Mouse (Mus musculus): ENCODE data around the gene Npm1.

Gene Npm1

DNA sequence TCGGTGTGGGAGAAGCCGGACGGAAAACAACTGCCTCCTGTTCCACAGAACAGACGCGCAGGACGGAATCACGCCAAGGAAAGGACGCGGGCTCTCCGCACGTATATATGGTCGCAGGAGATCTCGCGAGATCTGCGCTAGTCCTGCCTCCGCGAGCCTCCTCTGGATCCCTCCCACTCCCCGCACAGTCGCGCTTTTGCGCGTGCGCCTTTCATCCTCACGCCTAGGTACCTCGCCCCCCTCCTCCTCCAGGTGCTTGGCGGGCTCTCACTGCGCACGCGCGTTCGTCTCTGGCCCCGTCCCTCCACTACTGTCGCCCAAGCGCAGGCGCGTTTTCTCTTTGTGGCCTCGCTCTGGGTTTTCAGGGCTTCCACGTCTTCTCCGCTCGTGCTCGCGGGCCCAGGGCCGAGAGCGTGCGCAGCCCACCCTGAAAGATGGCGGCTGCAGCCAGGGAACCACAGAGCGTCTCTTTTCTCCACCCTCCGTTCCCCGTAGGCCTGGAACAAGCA, at the start of gene Npm1:
Gene Npm1, minus strand, starts transcription at position 209 of the 509 bp plus-strand sequence.
- peak; percentile 99 for DNase-seq (ENCODE audit: low spot score)

GRCm38 (mm10) chr11:33207411-33207810, 44.4 kb upstream of the Npm1 start:
- DNase-seq (ENCODE audit: low spot score), result no peak

GRCm38 (mm10) chr11:33204966-33205365, 42.0 kb upstream of the Npm1 start:
- DNase-seq (ENCODE audit: low spot score), result no peak

- DNase-seq (ENCODE audit: low spot score), result no peak
Measured at GRCm38 (mm10) chr11:33204329-33204705, 41.3 kb upstream of the Npm1 start.

DNA sequence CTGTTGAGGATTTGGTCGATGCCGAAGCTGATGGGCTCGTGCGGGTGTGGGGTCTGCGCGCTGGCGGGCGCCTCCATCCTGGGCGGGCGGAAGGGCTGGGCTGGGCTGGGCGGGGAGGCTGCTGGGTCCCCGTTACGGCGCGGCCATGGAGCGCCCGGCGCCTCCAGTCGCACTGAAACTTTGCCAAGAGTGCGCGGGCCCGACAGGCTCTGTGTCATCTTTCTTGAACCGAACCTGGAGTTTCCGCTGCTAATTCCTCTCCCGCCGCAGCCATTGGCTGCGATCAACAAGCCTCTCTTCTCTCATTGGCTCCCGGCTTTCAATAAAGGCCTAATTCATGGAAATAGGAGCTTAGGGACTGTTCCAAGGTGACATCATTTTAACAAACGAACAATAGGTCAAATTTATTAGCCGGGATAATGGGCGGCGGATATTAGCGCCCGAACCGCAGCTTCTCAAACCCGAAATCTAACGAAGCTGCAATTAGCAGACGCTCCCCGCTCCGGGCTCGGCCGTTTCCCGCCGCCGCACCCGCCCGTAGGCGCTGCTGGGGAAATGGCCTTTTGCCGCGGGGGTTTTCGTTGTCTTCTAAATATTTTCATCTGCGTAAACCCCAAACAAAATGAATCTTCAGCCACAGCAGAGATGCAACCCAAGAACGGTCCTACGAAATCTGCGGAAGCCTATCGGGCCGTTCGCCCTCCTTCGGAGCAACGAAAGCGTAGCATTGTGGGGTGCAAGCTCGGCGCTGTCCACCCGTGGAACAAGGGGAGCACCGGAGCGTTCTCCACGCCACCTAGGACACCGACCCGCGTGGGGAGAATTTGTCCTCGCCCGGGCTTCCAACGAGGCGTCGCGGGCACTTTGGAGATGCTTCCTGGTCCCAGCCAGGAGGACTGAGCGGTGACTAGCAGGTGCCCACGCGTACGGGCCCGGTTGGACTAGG, 40.6 kb upstream of the Npm1 start, which contains the start of gene Tlx3:
Gene Tlx3, minus strand, starts transcription at position 207 of the 946 bp plus-strand sequence.
- peak; percentile 29 for DNase-seq (ENCODE audit: low spot score)

DNA sequence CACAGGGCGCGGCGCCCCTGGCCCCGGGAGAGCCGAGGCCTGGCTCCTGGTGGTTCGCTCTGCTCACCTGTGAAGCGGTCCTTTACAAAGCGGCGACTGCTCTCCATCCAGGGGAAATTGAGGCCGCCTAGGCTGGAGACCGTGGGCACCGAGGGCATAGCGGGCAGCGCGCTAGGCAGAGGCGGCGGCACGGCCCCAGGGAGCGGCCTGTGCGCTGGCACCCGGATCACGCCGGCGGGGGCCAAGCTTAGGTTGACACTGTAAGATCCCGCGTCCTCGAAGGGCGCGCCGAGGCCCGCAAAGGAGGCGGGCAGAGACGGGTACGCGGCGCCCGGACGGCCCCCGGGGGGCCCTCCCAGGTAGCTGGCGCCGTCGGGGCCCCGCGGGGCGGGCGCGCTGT, 40.0 kb upstream of the Npm1 start:
- no peak for DNase-seq (ENCODE audit: low spot score)

GRCm38 (mm10) chr11:33202296-33202695, 39.3 kb upstream of the Npm1 start:
- DNase-seq (ENCODE audit: low spot score), result no peak

DNA sequence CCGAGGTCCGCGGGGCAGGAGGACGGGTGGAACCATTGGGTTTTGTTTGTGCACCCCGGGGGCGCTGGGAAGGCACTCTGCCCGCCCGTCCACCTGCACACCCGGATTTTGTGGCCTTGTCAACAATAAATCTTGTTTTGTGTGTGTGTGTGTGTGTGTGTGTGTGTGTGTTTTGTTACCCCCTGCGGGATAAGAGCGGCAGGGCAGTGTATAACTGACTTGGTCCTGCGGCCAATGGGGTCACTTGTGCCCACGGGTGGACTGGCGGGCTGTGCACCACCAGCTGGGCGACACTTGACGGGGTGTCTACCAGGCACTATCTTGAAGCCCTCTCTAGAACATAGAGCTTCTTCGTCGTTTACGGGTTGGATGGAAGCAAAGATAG, 38.6 kb upstream of the Npm1 start:
- DNase-seq (ENCODE audit: low spot score), result no peak

- peak; percentile 32 for DNase-seq (ENCODE audit: low spot score)
Measured at GRCm38 (mm10) chr11:33200764-33201625, 38.0 kb upstream of the Npm1 start.

DNA sequence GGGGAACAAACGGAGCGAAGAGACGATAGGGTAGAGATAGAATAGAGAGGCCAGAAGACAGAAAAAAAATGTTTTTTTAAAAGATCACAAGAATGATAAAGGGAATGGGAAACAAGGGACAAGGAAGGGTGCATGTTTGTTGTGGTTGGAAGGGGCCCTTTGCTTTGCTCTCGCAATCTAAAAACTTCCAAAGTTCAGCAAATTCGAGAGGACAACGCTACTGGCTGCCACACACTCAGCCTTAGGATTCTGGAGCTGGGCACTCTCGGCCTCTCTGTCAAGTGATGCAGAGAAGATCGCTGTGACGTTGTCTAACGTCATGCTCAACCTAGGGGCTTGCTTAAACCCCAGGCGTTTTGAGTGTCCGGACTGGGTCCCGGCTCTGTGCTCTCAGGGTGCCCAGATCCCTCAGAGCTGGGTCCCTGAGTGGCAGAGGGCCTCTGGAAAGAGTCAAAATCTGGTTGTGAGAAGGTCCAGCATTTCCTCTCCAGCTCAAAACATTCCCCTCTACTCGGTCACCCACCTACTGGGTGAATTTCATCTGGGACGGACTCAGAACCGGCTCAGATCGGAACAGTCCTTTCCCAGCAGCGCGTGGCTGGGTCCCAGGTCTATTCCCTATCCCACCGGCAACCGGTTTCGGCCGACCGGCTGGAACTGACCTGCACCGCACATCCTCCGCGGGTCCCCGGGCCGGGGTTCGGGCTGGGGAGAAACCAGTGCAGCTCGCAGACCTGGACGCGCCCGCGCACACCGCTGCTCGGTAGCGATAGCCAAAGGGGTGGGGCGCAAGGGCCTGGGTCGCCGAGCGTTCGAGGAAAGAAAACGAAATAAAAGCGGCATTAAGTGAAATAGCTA, 37.1 kb upstream of the Npm1 start:
- DNase-seq (ENCODE audit: low spot score), result peak; percentile 32

DNA sequence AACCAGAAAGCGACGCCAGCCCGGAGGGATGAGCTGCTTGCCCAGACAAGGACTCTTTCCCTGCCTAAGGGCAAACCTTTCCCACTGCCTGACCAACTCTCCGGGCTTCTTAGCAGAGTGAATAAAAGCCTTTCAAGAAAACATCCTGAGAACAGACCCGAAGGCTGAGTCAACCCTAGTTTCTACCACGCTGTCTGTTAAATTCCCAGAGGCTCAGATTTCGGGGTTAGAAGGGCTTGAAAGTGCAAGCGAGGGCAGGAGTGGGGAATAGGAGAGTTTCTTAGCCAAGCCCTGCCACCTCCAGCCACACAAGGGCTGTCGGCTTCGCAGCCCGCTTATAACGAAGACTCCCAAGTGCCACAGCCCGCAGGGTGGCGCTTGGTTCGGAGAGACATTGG, 36.1 kb upstream of the Npm1 start:
- DNase-seq (ENCODE audit: low spot score), result no peak

GRCm38 (mm10) chr11:33198351-33199116, 35.5 kb upstream of the Npm1 start:
- DNase-seq (ENCODE audit: low spot score), result no peak

- DNase-seq (ENCODE audit: low spot score), result no peak
Measured at GRCm38 (mm10) chr11:33197673-33198072, 34.7 kb upstream of the Npm1 start.

- no peak for DNase-seq (ENCODE audit: low spot score)
Measured at GRCm38 (mm10) chr11:33197133-33197514, 34.1 kb upstream of the Npm1 start.

DNA sequence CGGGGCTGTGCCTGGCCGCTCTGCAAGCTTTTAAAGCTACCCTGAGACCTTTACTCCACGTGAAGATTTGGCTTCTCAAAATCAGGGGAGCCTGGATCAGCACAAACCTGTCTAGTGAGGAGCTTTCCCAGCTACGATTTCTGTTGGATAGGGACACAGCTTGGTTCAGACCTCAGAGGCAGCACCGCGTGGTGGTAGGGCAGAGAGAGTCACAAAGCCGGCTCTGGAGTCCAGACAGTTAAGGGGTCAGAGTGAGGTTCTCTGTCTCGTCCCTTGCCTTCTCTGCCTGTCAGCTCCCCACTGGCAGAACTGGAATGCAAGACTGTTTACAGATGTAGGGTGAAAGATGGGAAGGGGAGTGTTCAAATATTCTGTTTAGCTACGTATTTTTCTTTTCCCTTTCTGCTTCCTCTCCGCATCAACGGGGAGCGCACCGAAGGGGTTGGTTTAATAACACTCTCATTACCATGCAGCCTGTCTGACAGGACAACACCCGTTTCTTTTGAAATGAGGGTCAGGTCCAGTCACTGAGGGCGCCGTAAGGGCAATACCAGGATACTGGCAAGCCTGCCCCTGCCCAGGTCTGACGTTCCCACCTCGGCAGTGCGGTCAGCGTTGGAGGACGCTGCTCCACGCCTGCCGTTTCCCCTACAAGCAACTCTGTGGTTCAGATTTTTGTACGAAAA, 33.6 kb upstream of the Npm1 start:
- DNase-seq (ENCODE audit: low spot score), result no peak

DNA sequence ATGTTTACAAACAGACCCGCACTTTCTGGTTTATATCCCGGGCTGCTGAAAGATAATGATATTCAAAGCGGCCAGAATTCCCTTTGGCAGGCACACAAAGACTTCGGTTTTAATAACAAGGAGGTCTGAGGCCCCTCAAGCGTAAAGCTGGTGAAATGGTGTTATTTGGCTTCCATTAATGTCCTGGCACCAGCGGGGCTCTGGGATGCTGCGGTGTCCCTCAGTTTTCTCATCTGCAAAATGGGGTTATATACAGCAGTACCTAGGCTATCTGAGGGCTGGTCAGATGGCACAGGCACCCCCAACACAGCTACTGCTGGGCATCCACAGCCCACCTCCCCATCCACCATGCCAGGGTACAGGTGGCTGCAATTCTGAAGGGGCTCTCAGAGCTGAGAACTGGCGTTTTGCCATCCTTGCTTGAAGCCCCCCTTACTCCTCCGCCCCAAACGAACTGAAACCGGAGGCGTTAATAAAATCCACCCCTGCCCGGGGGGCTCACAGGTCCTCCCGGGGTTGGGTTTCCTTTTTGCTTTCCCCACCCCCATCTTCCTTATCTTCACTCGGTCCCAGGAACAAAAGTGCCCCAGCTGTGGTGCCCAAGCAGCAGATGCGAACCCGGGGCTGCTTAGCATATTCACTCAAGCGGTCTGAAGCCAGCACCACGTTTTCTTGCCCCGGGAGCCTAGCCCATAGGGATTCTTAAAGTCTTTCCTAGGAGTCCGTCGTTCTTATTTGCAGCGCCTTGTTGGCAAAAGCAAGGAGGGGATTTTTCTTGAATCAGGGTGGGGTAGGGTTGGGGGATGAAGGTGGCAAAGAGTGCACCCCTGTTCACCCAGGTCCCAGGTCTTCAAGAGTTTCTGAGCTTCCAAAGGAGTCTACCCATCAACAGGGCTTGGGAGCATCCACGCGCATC, 32.8 kb upstream of the Npm1 start:
- no peak for DNase-seq (ENCODE audit: low spot score)

GRCm38 (mm10) chr11:33195061-33195460, 32.1 kb upstream of the Npm1 start:
- DNase-seq (ENCODE audit: low spot score), result no peak

DNA sequence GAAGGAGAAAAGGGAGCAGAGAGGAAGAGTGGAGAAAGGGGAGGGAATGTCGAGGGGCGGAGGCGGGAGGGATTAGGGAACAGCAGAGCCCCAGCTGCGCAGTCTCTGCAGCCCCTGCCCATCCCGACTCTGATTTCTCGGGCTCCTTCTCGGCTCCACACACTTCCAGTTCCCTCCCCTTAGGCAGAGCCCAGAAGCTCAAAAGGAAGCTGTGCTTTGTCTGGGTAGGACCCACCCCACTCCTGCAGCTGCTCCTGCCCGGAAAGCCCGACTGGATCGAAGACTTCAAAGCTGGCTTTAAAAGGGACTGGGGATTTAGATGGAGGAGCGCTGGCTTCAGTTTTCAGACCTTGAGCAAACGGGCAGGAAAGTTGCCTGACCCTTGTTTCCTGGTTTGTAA, 30.7 kb upstream of the Npm1 start:
- no peak for DNase-seq (ENCODE audit: low spot score)

DNA sequence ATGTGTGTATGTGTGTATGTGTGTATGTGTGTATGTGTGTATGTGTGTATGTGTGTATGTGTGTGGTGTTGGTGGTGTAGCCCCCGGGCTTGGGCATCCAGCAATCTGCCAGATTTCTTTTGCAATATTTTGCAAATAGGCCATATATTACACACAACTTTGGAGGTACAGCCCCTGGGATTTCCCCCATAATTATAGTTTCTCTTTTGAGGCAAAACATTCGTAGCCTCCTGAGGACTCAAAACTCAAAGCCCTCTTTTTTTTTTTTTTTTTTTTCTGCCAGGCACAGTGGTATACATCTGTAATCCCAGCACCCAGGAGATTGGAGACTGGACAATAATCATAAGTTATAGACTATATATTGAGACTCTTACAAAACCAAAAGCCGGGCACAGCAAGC, 18.8 kb upstream of the Npm1 start:
- no peak for DNase-seq (ENCODE audit: low spot score)
